Mouse (Mus musculus): Measurements from ENCODE around the gene Usp46. TPM values are rescaled to one million over a fixed set of nuclear protein-coding genes. Genes with fewer than 3 reads are reported as not detected.

The Usp46 gene
- polyA plus RNA-seq, 1 experiment from 2014 or later = 29.5 TPM

Other genes with a start within 250 kb of the Usp46 start
- 5.9 and 7.0 TPM in 2 replicates for gene Rasl11b, start 126.9 kb upstream of the Usp46 start, polyA plus RNA-seq (2016; fragmentation: Nextera tagmentation; extraction: Ambion mirVana)